Mouse (Mus musculus) midbrain, postnatal 0 days (tissue): ENCODE results near the gene Jagn1. TPM values are rescaled to one million over a fixed set of nuclear protein-coding genes. Genes with fewer than 3 reads are reported as not detected.

Source experiments
- ATAC-seq: fragments of 200-750 bp; cut with Nextera tagmentation; 2 replicates; pipeline ENCODE4 v1.8.0; 2017; ENCODE audit warnings: moderate number of reproducible peaks, mild to moderate bottlenecking, moderate TSS enrichment, moderate library complexity; ENCODE audit not compliant: low FRiP score
- DNase-seq: peaks from one replicate; pipeline ENCODE4 v3.0.0-alpha.2; 2015; ENCODE audit warnings: low spot score
- H3K27ac ChIP-seq: fragments of 300-500 bp; sonication (generic); 2 replicates; pipeline ENCODE4 v1.5.1; 2014; ENCODE audit warnings: low read depth, mild to moderate bottlenecking, low read length, mixed read lengths
- H3K27me3 ChIP-seq: fragments of 300-500 bp; sonication (generic); 2 replicates; pipeline ENCODE4 v1.6.1; 2014; ENCODE audit warnings: low read length, control low read depth, mixed read lengths; ENCODE audit not compliant: insufficient read depth
- H3K36me3 ChIP-seq: fragments of 300-500 bp; sonication (generic); 2 replicates; pipeline ENCODE4 v1.6.1; 2014; ENCODE audit warnings: low read length, control low read depth, mixed read lengths; ENCODE audit not compliant: insufficient read depth
- H3K4me1 ChIP-seq: fragments of 300-500 bp; sonication (generic); 2 replicates; pipeline ENCODE4 v1.6.1; 2014; ENCODE audit warnings: mild to moderate bottlenecking, control low read depth, antibody characterized with exemption, low read length, mixed read lengths; ENCODE audit not compliant: insufficient read depth
- H3K4me2 ChIP-seq: fragments of 300-500 bp; sonication (generic); 2 replicates; pipeline ENCODE4 v1.6.1; 2014; ENCODE audit warnings: low read depth, mild to moderate bottlenecking, low read length, mixed read lengths; ENCODE audit not compliant: poor library complexity, severe bottlenecking
- H3K4me3 ChIP-seq: fragments of 300-500 bp; sonication (generic); 2 replicates; pipeline ENCODE4 v1.5.1; 2014; ENCODE audit warnings: low read depth, mild to moderate bottlenecking, low read length, moderate library complexity
- H3K9ac ChIP-seq: fragments of 300-500 bp; sonication (generic); replicated peaks from 2 replicates; pipeline ENCODE4 v1.6.1; 2014; ENCODE audit warnings: mild to moderate bottlenecking, low read length, moderate library complexity, mixed read lengths; ENCODE audit not compliant: poor library complexity, severe bottlenecking
- H3K9me3 ChIP-seq: fragments of 300-500 bp; sonication (generic); 2 replicates; pipeline ENCODE4 v1.6.1; 2016; ENCODE audit warnings: low read length, control low read depth
- CTCF ChIP-seq: IDR thresholded peaks from 2 replicates; pipeline ENCODE4 v1.5.1; 2016; ENCODE audit warnings: antibody characterized with exemption, mild to moderate bottlenecking
- WGBS: fragments of 180-500 bp; shearing (Covaris S2); extraction: QIAGEN DNeasy Blood & Tissue Kit; methylation state at CpG from one replicate; pipeline ENCODE4 v1.1.7; 2014; 5-methylcytosine and 5-hydroxymethylcytosine counted together
- polyA plus RNA-seq: library from polyadenylated mRNA; unstranded; fragments of >200 nt; fragmentation: Nextera tagmentation; extraction: Ambion mirVana; gene quantifications from 2 replicates; pipeline ENCODE4 v1.2.1, GENCODE M21; 2015
- total RNA-seq: library from RNA; depleted of rRNA; stranded (reverse); fragments of >200 nt; gene quantifications from 2 replicates; pipeline ENCODE4 v1.2.3, GENCODE M21; 2014

Gene Jagn1
- total and polyA plus RNA-seq, 2 experiments from 2014 or later, result 43.6 to 80.4 TPM

DNA sequence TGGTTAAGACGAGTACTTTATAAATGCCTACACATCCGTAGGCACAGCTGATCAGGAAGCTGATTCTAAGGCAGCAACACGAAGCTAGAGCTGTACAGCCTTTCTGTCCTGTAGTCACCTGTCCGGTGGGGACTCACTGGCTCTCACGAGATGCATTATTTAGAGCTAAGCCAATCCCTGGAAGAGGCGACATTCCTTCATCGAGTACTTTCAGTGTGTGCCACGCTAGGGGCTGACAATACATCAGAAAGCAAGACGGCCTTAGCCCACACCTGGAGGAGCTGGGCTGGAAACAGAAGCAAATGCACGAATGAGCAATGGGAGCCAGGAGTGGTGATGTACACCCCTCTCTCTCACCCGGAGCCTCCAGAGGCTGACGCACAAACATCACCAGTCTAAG, 5.2 kb upstream of the Jagn1 start:
- Histone ChIP-seq H3K4me3 (no peak overlapping the region), H3K27me3 (0 out of 2 replicates have a peak, but pooled peaks cover 3% of the 10 kb centered on the region), H3K27ac (no peak overlapping the region), H3K36me3 (no peaks in the 10 kb centered on the region), H3K9ac (no peak overlapping the region), H3K9me3 (no peaks in the 10 kb centered on the region), H3K4me2 (no peak overlapping the region), H3K4me1 (no peaks in the 10 kb centered on the region)
- ATAC-seq (no peak), DNase-seq (no peak)
- no peak for TF ChIP-seq CTCF
- WGBS, result 77% methylated on average over 12 of the region's 12 CpGs

- WGBS, result 60% methylated on average over 12 of the region's 12 CpGs
- Histone ChIP-seq H3K4me3 (no peak overlapping the region), H3K4me2 (no peak overlapping the region), H3K27ac (no peak overlapping the region), H3K4me1 (peaks cover 6% of the 10 kb centered on the region; the same call in 1 of the 2 replicates), H3K9me3 (no peaks in the 10 kb centered on the region), H3K36me3 (no peaks in the 10 kb centered on the region), H3K27me3 (0 out of 2 replicates have a peak, but pooled peaks cover 3% of the 10 kb centered on the region), H3K9ac (no peak overlapping the region)
- DNase-seq, result no peak
- TF ChIP-seq CTCF, result no peak
- no peak for ATAC-seq
Observed at GRCm38 (mm10) chr6:113438721-113439430, 3.5 kb upstream of the Jagn1 start.

DNA sequence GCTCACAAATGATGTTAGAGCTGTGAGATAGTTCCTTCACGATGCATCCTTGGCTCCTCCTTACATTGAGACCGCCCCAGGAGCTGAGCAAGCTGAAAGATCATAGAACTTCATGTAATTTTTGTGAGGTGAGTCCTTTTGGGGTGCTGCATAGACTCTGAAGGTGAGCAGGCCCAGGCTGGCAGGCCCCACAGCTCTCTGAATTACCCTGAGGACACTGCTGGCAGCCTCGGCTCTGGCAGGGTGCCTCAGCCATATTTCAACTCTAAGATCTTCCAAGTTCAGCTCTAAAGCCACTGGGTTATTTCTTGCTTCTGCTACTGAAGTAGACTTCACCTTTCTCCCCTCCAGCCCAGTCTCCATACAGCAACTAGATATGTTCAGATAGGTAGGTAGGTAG, 1.7 kb upstream of the Jagn1 start:
- Histone ChIP-seq H3K27ac (no peak overlapping the region), H3K4me3 (no peak overlapping the region), H3K9ac (no peak overlapping the region), H3K4me1 (peaks cover 6% of the 10 kb centered on the region; the same call in 1 of the 2 replicates), H3K36me3 (no peaks in the 10 kb centered on the region), H3K27me3 (0 out of 2 replicates have a peak, but pooled peaks cover 3% of the 10 kb centered on the region), H3K4me2 (no peak overlapping the region), H3K9me3 (no peaks in the 10 kb centered on the region)
- DNase-seq, result no peak
- TF ChIP-seq CTCF, result no peak
- WGBS, result 91% methylated on average over 3 of the region's 3 CpGs
- ATAC-seq, result no peak

DNA sequence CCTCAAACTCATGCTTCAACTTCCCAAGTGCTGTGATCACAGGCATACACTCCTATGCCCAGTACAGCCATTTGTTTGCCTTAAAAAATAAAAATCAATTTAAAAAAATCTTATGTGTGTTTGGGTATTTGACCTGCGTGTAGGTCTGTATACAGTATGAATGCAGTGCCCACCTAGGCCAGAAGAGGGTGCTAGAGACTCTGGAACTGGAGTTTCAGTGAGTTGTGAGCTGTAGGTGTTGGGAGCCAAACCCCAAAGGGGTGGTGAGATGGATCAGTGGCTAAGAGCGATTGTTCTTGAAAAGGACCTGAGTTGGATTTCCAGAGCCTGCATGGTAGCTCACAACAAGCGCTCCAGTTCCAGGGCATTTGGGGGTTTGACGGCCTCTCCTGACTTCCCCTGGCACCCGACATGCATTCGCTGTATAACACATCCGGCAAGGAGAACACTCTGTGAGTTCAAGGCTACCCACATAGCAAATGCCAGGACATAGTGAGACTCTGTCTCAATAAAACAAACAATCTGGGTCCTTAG, 1.2 kb upstream of the Jagn1 start:
- TF ChIP-seq CTCF, result peak; percentile 83
- Histone ChIP-seq H3K36me3 (no peaks in the 10 kb centered on the region), H3K9me3 (no peaks in the 10 kb centered on the region), H3K9ac (no peak overlapping the region), H3K4me1 (peaks cover 6% of the 10 kb centered on the region; the same call in 1 of the 2 replicates), H3K27me3 (no peaks in the 10 kb centered on the region), H3K4me3 (no peak overlapping the region), H3K4me2 (no peak overlapping the region), H3K27ac (no peak overlapping the region)
- WGBS, result 53% methylated on average over 7 of the region's 7 CpGs
- ATAC-seq, result no peak
- peak; percentile 88 for DNase-seq

DNA sequence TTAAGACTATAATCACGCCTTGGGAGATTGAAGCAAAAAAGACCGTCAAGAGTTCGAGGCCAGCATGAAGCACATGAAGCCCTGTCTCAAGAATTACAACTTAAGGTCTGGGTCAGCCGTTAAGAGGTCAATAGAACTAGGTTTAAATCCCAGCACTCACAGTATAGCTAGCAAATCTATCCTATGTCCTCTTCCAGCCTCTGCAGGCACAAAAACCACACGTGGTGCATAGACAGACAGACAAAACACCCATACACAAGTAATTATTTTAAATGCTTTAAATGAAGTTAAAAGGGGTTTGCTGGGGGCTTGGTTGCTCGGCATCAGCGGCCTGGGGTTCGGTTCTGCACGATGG, 305 bp upstream of the Jagn1 start:
- DNase-seq (no peak), ATAC-seq (peak; percentile 24; the same call in 1 of the 2 replicates)
- Histone ChIP-seq H3K27ac (peak overlapping the region; percentile 77), H3K4me3 (peak overlapping the region; percentile 94), H3K9ac (peak overlapping the region; percentile 95), H3K4me2 (peak overlapping the region; percentile 92), H3K36me3 (peaks cover under 1% of the 10 kb centered on the region), H3K4me1 (peaks cover 6% of the 10 kb centered on the region; the same call in 1 of the 2 replicates), H3K27me3 (no peaks in the 10 kb centered on the region), H3K9me3 (no peaks in the 10 kb centered on the region)
- 39% methylated on average over 9 of the region's 9 CpGs for WGBS
- TF ChIP-seq CTCF, result no peak

DNA sequence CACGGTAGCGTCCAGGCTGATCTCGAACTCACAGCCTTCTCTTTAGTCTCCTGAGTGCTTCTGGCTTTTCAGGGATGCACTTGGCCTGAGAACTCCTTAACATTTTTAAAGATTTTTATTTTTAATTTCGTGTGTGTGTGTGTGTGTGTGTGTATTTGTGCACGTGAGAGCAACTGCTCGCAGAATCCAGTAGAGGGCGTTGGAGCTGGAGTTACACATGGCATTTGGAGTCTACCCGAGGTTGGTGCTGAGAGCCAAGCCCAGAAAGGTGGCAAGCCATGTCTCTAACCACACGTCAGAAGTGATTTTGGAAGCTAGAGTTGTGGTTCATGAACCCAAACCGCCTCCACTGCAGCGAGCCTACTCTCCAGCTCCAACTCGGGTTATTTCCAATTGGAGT, 722 bp downstream of the Jagn1 start:
- TF ChIP-seq CTCF, result peak; percentile 53
- ATAC-seq, result no peak
- WGBS, result 50% methylated on average over 12 of the region's 12 CpGs
- peak overlapping the region; percentile 77 for H3K27ac ChIP-seq
- H3K4me2 ChIP-seq, result peak overlapping the region; percentile 92
- H3K4me3 ChIP-seq, result peak overlapping the region; percentile 94
- H3K9me3 ChIP-seq, result no peaks in the 10 kb centered on the region
- peak overlapping the region; percentile 95 for H3K9ac ChIP-seq
- peaks cover 10% of the 10 kb centered on the region for H3K36me3 ChIP-seq
- no peaks in the 10 kb centered on the region for H3K27me3 ChIP-seq
- H3K4me1 ChIP-seq, result peaks cover 6% of the 10 kb centered on the region; the same call in 1 of the 2 replicates
- peak; percentile 7 for DNase-seq
